Mouse (Mus musculus): ENCODE data around the gene Scgb2a2. TPM values are rescaled to one million over a fixed set of nuclear protein-coding genes. Genes with fewer than 3 reads are reported as not detected.
A peak's percentile ranks its signal among the peaks of the same experiment; 100 is the strongest.
"Not testable (repeated sequence)": the region's sequence is repeated elsewhere in the genome, so short reads cannot be mapped to it uniquely, and the experiment has no call there.

The Scgb2a2 gene
- total RNA-seq (2021), result not detected
- long read RNA-seq, experiment 1, result 0 reads
- long read RNA-seq, experiment 2, result 0 reads

- no peak for DNase-seq (ENCODE audit: low spot score in 2 of 2)
Observed at GRCm38 (mm10) chr19:9847262-9847661, at the start of gene Scgb2a2. Scgb2a2 (plus strand) TSS chr19:9847562.

- DNase-seq (ENCODE audit: low spot score in 2 of 2), result peak; percentile 36 to 55
Observed at GRCm38 (mm10) chr19:9836581-9837340, 10.6 kb upstream of the Scgb2a2 start.

GRCm38 (mm10) chr19:9837341-9837715 lies 10.0 kb upstream of the Scgb2a2 start:
- no peak for DNase-seq (ENCODE audit: low spot score in 2 of 2)

- not testable (repeated sequence) for DNase-seq (ENCODE audit: low spot score in 2 of 2)
Observed at GRCm38 (mm10) chr19:9849368-9850075, 2.2 kb downstream of the Scgb2a2 start.

- DNase-seq (ENCODE audit: low spot score in 2 of 2), result not testable (repeated sequence)
Observed at GRCm38 (mm10) chr19:9860821-9861220, 13.5 kb downstream of the Scgb2a2 start.

GRCm38 (mm10) chr19:9864856-9865255 lies 17.5 kb downstream of the Scgb2a2 start:
- no peak for DNase-seq (ENCODE audit: low spot score in 2 of 2)

- no peak for DNase-seq (ENCODE audit: low spot score in 2 of 2)
Observed at GRCm38 (mm10) chr19:9865466-9865865, 18.1 kb downstream of the Scgb2a2 start.

- peak; percentile 49 to 69 for DNase-seq (ENCODE audit: low spot score in 2 of 2)
Observed at GRCm38 (mm10) chr19:9878186-9878835, 30.9 kb downstream of the Scgb2a2 start.

GRCm38 (mm10) chr19:9886348-9886747 lies 39.0 kb downstream of the Scgb2a2 start:
- DNase-seq (ENCODE audit: low spot score in 2 of 2), result no peak

- DNase-seq (ENCODE audit: low spot score in 2 of 2), result no peak
Observed at GRCm38 (mm10) chr19:9886771-9887170, 39.4 kb downstream of the Scgb2a2 start.

- DNase-seq (ENCODE audit: low spot score in 2 of 2), result no peak
Observed at GRCm38 (mm10) chr19:9896067-9896466, 48.7 kb downstream of the Scgb2a2 start.

GRCm38 (mm10) chr19:9898339-9899066 lies 51.1 kb downstream of the Scgb2a2 start:
- no peak for DNase-seq (ENCODE audit: low spot score in 2 of 2)

- DNase-seq (ENCODE audit: low spot score in 2 of 2), result peak; percentile 87 to 94
Observed at GRCm38 (mm10) chr19:9899072-9899779, 51.9 kb downstream of the Scgb2a2 start, which contains the start of gene Incenp. Incenp (minus strand) TSS chr19:9899551.

- no peak for DNase-seq (ENCODE audit: low spot score in 2 of 2)
Observed at GRCm38 (mm10) chr19:9899780-9900146, 52.4 kb downstream of the Scgb2a2 start.

- not testable (repeated sequence) for DNase-seq (ENCODE audit: low spot score in 2 of 2)
Observed at GRCm38 (mm10) chr19:9900696-9901095, 53.3 kb downstream of the Scgb2a2 start.

Small RNAs within 50 kb of the gene (microRNA-seq; reads per million reads assigned to microRNA genes)
- 0 reads per million in 2 experiments for gene Gm22369

Other genes with a start within 250 kb of the Scgb2a2 start
- gene Incenp, start 52.0 kb downstream of the Scgb2a2 start, total RNA-seq (2021), result 10 to 100 TPM; 31.2 to 37.3 TPM
- gene Fth1, start 133.0 kb downstream of the Scgb2a2 start, total RNA-seq (2021), result 1,000 to 10,000 TPM; 2,362 to 2,428 TPM
- 1 to 10 TPM; 1.0 to 1.1 TPM for gene Best1, start 154.1 kb downstream of the Scgb2a2 start, total RNA-seq (2021)
- gene Rab3il1, start 154.1 kb downstream of the Scgb2a2 start, total RNA-seq (2021), result 10 to 100 TPM in 1 of 2 experiments, 1 to 10 TPM in 1; 9.6 to 10.2 TPM
- gene Fads3, start 194.0 kb downstream of the Scgb2a2 start, total RNA-seq (2021), result 10 to 100 TPM; 32.2 to 32.6 TPM